Mouse (Mus musculus) lung, adult 2 months (tissue): ENCODE data around the gene Cab39.

Experiments used
- CTCF ChIP-seq: fragments of 200-500 bp; IDR thresholded peaks from 2 replicates; pipeline ENCODE4 v1.5.1; 2011; ENCODE audit warnings: mild to moderate bottlenecking, low read length, control low read depth; ENCODE audit not compliant: insufficient read depth
- POLR2A ChIP-seq: fragments of 200-500 bp; IDR thresholded peaks from 2 replicates; pipeline ENCODE4 v1.6.1; 2011; ENCODE audit warnings: low read depth, mild to moderate bottlenecking, control low read depth, low read length, borderline replicate concordance; ENCODE audit errors: extremely low read depth

GRCm38 (mm10) chr1:85778436-85778835 is 14.8 kb upstream of the Cab39 start, which contains the start of gene A630001G21Rik:
- no peak for TF ChIP-seq CTCF
- no peak for TF ChIP-seq POLR2A
